Mouse (Mus musculus) hindbrain, embryonic 14.5 days (tissue): ENCODE measurements around the gene N4bp1. TPM values are rescaled to one million over a fixed set of nuclear protein-coding genes. Genes with fewer than 3 reads are reported as not detected.

Experiments used
- ATAC-seq: fragments of 200-750 bp; cut with Nextera tagmentation; 2 replicates; pipeline ENCODE4 v1.8.0; 2017; ENCODE audit warnings: moderate number of reproducible peaks, mild to moderate bottlenecking, moderate TSS enrichment, moderate library complexity; ENCODE audit not compliant: low FRiP score
- DNase-seq: peaks from one replicate; pipeline ENCODE4 v3.0.0-alpha.2; 2015; ENCODE audit warnings: low spot score
- H3K27ac ChIP-seq: fragments of 300-500 bp; sonication (generic); 2 replicates; pipeline ENCODE4 v1.5.1; 2014; ENCODE audit warnings: mild to moderate bottlenecking, moderate library complexity
- H3K27me3 ChIP-seq: fragments of 300-500 bp; sonication (generic); 2 replicates; pipeline ENCODE4 v1.6.1; 2014; ENCODE audit warnings: mild to moderate bottlenecking, low read length, mixed read lengths; ENCODE audit not compliant: control insufficient read depth, insufficient read depth
- H3K36me3 ChIP-seq: fragments of 300-500 bp; sonication (generic); replicated peaks from 2 replicates; pipeline ENCODE4 v1.6.1; 2014; ENCODE audit not compliant: control insufficient read depth, insufficient read depth
- H3K4me1 ChIP-seq: fragments of 300-500 bp; sonication (generic); replicated peaks from 2 replicates; pipeline ENCODE4 v1.6.1; 2014; ENCODE audit warnings: antibody characterized with exemption, low read length, mixed read lengths; ENCODE audit not compliant: control insufficient read depth, insufficient read depth
- H3K4me2 ChIP-seq: fragments of 300-500 bp; sonication (generic); replicated peaks from 2 replicates; pipeline ENCODE4 v1.6.1; 2014; ENCODE audit warnings: mild to moderate bottlenecking, moderate library complexity
- H3K4me3 ChIP-seq: fragments of 300-500 bp; sonication (generic); replicated peaks from 2 replicates; pipeline ENCODE4 v1.5.1; 2014; ENCODE audit warnings: mild to moderate bottlenecking, low read length
- H3K9ac ChIP-seq: fragments of 300-500 bp; sonication (generic); 2 replicates; pipeline ENCODE4 v1.6.1; 2014
- H3K9me3 ChIP-seq: fragments of 300-500 bp; sonication (generic); 2 replicates; pipeline ENCODE4 v1.6.1; 2016; ENCODE audit warnings: low read length; ENCODE audit not compliant: control insufficient read depth
- WGBS: fragments of 180-500 bp; shearing (Covaris S2); extraction: QIAGEN DNeasy Blood & Tissue Kit; methylation state at CpG from one replicate; pipeline ENCODE4 v1.1.7; 2014; 5-methylcytosine and 5-hydroxymethylcytosine counted together
- polyA plus RNA-seq: library from polyadenylated mRNA; unstranded; fragments of >200 nt; fragmentation: Nextera tagmentation; extraction: Ambion mirVana; gene quantifications from 2 replicates; pipeline ENCODE4 v1.2.1, GENCODE M21; 2014

Gene N4bp1
- polyA plus RNA-seq, 1 experiment from 2014 or later = 11.0 TPM

DNA sequence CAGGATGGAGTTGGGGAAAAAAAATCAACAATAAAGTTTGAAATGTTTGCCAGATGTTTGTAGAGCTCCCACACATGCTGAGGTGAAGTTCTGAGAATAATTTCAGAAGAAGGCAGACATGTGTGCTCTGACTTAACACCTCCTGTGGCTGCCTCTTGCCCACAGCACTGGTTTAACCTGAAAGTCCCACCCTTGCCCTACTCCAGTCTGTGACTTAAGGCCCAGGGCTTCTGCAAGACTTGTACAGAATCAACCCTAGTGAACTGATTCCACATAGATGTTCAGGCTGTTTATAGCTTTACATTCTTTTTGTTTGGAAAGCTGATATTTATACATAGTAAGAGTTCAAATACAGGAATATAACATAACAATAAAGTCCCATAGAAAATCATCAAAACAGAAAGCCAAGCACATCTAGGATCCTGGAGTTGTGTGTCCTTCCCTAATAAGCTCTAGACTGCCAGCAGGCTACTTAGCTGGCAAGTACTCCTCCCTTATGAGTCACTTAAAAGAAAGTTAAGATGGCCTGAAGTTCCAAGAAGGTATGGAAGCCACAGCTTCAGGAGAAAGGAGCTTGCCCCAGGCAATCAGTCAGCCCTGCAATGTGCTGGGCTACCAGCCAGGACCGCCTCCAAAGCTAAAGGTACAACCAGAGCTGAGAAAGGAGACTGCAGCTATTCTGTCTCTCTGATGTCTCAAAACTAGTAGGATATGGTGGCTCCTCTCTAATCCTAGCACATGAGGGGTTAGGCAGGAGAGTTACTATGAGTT is 114.9 kb downstream of the N4bp1 start:
- Histone ChIP-seq H3K36me3 (no peaks in the 10 kb centered on the region), H3K4me2 (no peak overlapping the region), H3K27me3 (no peaks in the 10 kb centered on the region), H3K9ac (no peak overlapping the region), H3K27ac (no peak overlapping the region), H3K4me3 (no peak overlapping the region), H3K4me1 (no peaks in the 10 kb centered on the region), H3K9me3 (no peaks in the 10 kb centered on the region)
- DNase-seq = no peak
- 83% methylated on average over 1 of the region's 1 CpGs for WGBS
- no peak for ATAC-seq

GRCm38 (mm10) chr8:86768499-86768898 is 116.6 kb downstream of the N4bp1 start:
- Histone ChIP-seq H3K4me2 (no peak overlapping the region), H3K9me3 (no peaks in the 10 kb centered on the region), H3K27me3 (no peaks in the 10 kb centered on the region), H3K27ac (no peak overlapping the region), H3K4me3 (no peak overlapping the region), H3K9ac (no peak overlapping the region), H3K4me1 (no peaks in the 10 kb centered on the region), H3K36me3 (no peaks in the 10 kb centered on the region)
- ATAC-seq (no peak), DNase-seq (no peak)
- WGBS = 74% methylated on average over 5 of the region's 5 CpGs

GRCm38 (mm10) chr8:86766548-86767211 is 118.4 kb downstream of the N4bp1 start:
- Histone ChIP-seq H3K9ac (no peak overlapping the region), H3K27me3 (no peaks in the 10 kb centered on the region), H3K27ac (no peak overlapping the region), H3K9me3 (no peaks in the 10 kb centered on the region), H3K4me3 (no peak overlapping the region), H3K36me3 (no peaks in the 10 kb centered on the region), H3K4me2 (no peak overlapping the region), H3K4me1 (no peaks in the 10 kb centered on the region)
- ATAC-seq (no peak), DNase-seq (no peak)
- whole genome bisulfite sequencing = 87% methylated on average over 9 of the region's 9 CpGs

DNA sequence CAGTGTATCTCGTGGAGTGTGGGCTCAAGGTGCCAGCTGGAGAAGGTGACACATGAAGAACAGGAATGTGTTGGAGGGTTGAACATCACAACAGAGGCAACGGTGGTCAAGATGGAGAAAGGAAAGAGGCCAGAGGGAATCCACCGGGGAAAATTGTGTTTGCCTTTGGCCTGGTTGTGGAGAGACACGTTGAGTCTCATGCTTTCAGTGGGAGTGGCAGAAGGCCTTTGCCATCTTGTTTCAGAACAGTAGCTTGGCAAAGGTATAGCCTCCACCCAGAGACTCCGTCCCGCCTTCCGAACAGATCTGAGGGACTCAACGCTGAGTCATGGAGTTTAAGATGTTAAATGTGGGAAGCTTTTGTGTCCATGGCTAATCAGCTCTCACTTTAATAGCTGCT is 119.4 kb downstream of the N4bp1 start:
- no peak for DNase-seq
- 91% methylated on average over 8 of the region's 8 CpGs for WGBS
- Histone ChIP-seq H3K4me3 (no peak overlapping the region), H3K36me3 (no peaks in the 10 kb centered on the region), H3K9ac (no peak overlapping the region), H3K9me3 (no peaks in the 10 kb centered on the region), H3K27ac (no peak overlapping the region), H3K4me1 (no peaks in the 10 kb centered on the region), H3K4me2 (no peak overlapping the region), H3K27me3 (no peaks in the 10 kb centered on the region)
- ATAC-seq = no peak

GRCm38 (mm10) chr8:86765155-86765554 is 119.9 kb downstream of the N4bp1 start:
- no peak overlapping the region for H3K9ac ChIP-seq
- H3K4me1 ChIP-seq = no peaks in the 10 kb centered on the region
- no peaks in the 10 kb centered on the region for H3K27me3 ChIP-seq
- ATAC-seq (no peak), DNase-seq (no peak)
- H3K36me3 ChIP-seq = no peaks in the 10 kb centered on the region
- no peak overlapping the region for H3K27ac ChIP-seq
- H3K4me2 ChIP-seq = no peak overlapping the region
- WGBS = 89% methylated on average over 10 of the region's 10 CpGs
- H3K9me3 ChIP-seq = no peaks in the 10 kb centered on the region
- H3K4me3 ChIP-seq = no peak overlapping the region

DNA sequence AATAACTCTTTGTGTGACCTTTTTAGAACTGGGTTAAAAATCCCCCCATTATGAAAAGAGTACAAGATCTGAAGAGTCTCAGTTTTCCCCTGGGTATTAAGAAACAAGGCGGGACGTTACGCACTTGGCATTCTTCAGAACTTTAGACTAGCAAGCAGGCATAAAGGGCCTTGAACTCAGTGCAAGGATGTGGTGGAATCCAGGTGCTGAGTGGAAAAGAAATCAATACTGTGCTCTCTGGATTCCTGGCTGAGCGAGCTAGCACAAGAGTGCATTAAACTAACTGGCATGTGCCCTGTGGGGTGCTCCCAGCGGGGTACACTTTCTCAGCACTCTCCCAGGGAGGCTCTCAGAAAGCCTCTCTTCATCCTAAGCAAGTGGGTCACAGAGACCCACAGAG is 122.3 kb downstream of the N4bp1 start:
- no peak overlapping the region for H3K27ac ChIP-seq
- 59% methylated on average over 5 of the region's 5 CpGs for WGBS
- no peak overlapping the region for H3K4me2 ChIP-seq
- H3K9me3 ChIP-seq = no peaks in the 10 kb centered on the region
- no peaks in the 10 kb centered on the region for H3K27me3 ChIP-seq
- ATAC-seq = no peak
- H3K4me1 ChIP-seq = no peaks in the 10 kb centered on the region
- no peak overlapping the region for H3K4me3 ChIP-seq
- no peaks in the 10 kb centered on the region for H3K36me3 ChIP-seq
- DNase-seq = no peak
- no peak overlapping the region for H3K9ac ChIP-seq

GRCm38 (mm10) chr8:86760746-86761145 is 124.3 kb downstream of the N4bp1 start:
- 75% methylated on average over 6 of the region's 6 CpGs for WGBS
- Histone ChIP-seq H3K27ac (no peak overlapping the region), H3K4me2 (no peak overlapping the region), H3K4me3 (no peak overlapping the region), H3K9ac (no peak overlapping the region), H3K9me3 (no peaks in the 10 kb centered on the region), H3K27me3 (no peaks in the 10 kb centered on the region), H3K4me1 (peaks cover 7% of the 10 kb centered on the region; the same call in 1 of the 2 replicates), H3K36me3 (no peaks in the 10 kb centered on the region)
- no peak for ATAC-seq
- DNase-seq = no peak

DNA sequence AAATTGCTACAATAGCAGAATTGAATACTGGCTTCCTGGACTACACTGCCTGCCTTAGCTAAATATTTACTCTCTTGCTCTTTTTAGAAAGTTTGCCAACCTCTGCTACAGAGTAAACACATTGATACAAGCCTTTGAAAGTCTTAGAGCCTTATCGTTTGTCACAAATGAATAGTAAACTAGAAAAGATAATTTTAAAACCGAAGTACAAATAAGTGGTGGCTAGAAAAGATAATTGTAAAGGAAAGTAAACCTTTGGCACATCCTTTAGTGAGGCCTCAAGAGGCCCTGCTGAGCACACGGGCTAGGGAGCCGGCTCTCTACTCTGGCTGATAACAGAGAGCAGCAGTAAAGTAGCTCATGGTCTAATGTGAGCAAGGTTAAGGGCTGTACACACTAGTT is 126.0 kb downstream of the N4bp1 start:
- Histone ChIP-seq H3K4me3 (no peak overlapping the region), H3K27ac (no peak overlapping the region), H3K4me2 (no peak overlapping the region), H3K9ac (no peak overlapping the region), H3K4me1 (peaks cover 7% of the 10 kb centered on the region; the same call in 1 of the 2 replicates), H3K9me3 (no peaks in the 10 kb centered on the region), H3K36me3 (no peaks in the 10 kb centered on the region), H3K27me3 (no peaks in the 10 kb centered on the region)
- ATAC-seq (no peak), DNase-seq (no peak)
- WGBS = 66% methylated on average over 4 of the region's 4 CpGs

DNA sequence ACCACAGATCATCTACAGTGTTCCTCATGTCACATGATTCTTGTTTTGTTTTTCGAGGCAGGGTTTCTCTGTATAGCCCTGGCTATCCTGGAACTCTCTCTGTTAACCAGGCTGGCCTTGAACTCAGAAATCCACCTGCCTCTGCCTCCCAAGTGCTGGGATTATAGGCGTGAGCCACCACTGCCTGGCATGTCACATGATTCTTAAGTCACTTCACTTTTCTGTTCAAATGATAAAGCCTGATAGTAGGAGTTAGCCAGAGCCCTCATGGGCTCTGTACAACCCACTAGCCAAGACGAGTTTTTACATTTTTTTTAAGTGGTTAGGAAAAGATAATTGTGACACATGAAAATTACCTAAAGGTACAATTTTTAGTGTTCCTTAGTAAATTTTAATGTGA is 126.4 kb downstream of the N4bp1 start:
- Histone ChIP-seq H3K4me2 (no peak overlapping the region), H3K27ac (no peak overlapping the region), H3K9ac (no peak overlapping the region), H3K36me3 (no peaks in the 10 kb centered on the region), H3K4me3 (no peak overlapping the region), H3K9me3 (no peaks in the 10 kb centered on the region), H3K27me3 (no peaks in the 10 kb centered on the region), H3K4me1 (peaks cover 7% of the 10 kb centered on the region; the same call in 1 of the 2 replicates)
- ATAC-seq (no peak), DNase-seq (no peak)
- 87% methylated on average over 3 of the region's 3 CpGs for WGBS
